Mouse (Mus musculus): ENCODE measurements around the gene Glra1. TPM values are rescaled to one million over a fixed set of nuclear protein-coding genes. Genes with fewer than 3 reads are reported as not detected.

Gene Glra1
- total RNA-seq, 1 experiment from 2014 or later, result not detected

- ATAC-seq (ENCODE audit: extremely low read depth, insufficient number of reproducible peaks, low FRiP score, poor library complexity, severe bottlenecking), result no peak
Measured at GRCm38 (mm10) chr11:55464707-55465106, 143.3 kb downstream of the Glra1 start.

Other genes starting within 250 kb of the Glra1 start
- 0.81 TPM in 1 of 2 replicates, not detected in the other for gene Sparc, start 185.0 kb downstream of the Glra1 start, total RNA-seq (2017)
- 50.4 and 53.9 TPM in 2 replicates for gene Atox1, start 147.0 kb downstream of the Glra1 start, total RNA-seq (2017)
- gene G3bp1, start 138.5 kb downstream of the Glra1 start, total RNA-seq (2017), result 48.6 and 49.8 TPM in 2 replicates